Mouse (Mus musculus) cerebellum, adult 2 months (tissue): Measurements from ENCODE around the gene Atp6v1fnb.

ENCODE experiments used
- CTCF ChIP-seq: fragments of 200-500 bp; IDR thresholded peaks from 2 replicates; pipeline ENCODE4 v1.5.1; 2011; ENCODE audit warnings: low read depth, mild to moderate bottlenecking, control low read depth, low read length, moderate library complexity, borderline replicate concordance; ENCODE audit not compliant: insufficient read depth
- POLR2A ChIP-seq: fragments of 200-500 bp; IDR thresholded peaks from 2 replicates; pipeline ENCODE4 v1.6.1; 2011; ENCODE audit warnings: low read length, control low read depth, borderline replicate concordance; ENCODE audit not compliant: insufficient read depth

DNA sequence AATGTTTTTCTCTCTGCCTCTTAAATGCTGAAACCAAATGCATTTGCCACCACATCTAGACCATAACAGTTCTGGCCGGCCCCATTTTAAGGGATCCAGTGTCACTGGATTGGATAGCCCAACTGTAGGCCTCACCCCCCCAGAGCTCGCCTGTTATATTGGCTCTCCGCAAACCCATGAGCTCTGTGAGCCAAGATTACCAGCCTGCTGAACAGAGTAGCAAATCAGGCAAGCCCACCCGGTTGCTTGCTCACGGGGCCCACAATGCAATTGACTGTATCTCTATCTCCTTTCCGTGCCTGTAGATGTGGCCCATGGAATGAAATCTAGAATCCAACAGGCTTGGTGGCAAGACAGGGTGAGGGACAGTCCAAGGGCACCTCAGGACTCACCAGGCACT lies 29.6 kb downstream of the Atp6v1fnb start:
- no peak for TF ChIP-seq CTCF
- no peak for TF ChIP-seq POLR2A
